Mouse (Mus musculus) heart, embryonic 11.5 days (tissue): ENCODE data around the gene Itgb1. TPM values are rescaled to one million over a fixed set of nuclear protein-coding genes. Genes with fewer than 3 reads are reported as not detected.

Experiments
- ATAC-seq: fragments of 200-750 bp; cut with Nextera tagmentation; replicated peaks from 2 replicates; pipeline ENCODE4 v1.8.0; 2017; ENCODE audit warnings: moderate library complexity; ENCODE audit not compliant: insufficient number of reproducible peaks, low FRiP score, low TSS enrichment
- H3K27ac ChIP-seq: fragments of 300-500 bp; sonication (generic); 2 replicates; pipeline ENCODE4 v1.5.1; 2014; ENCODE audit warnings: mild to moderate bottlenecking, low read depth, low read length
- H3K27me3 ChIP-seq: fragments of 300-500 bp; sonication (generic); 2 replicates; pipeline ENCODE4 v1.6.1; 2014; ENCODE audit warnings: mild to moderate bottlenecking, low read length, mixed read lengths; ENCODE audit not compliant: control insufficient read depth, insufficient read depth
- H3K36me3 ChIP-seq: fragments of 300-500 bp; sonication (generic); 2 replicates; pipeline ENCODE4 v1.6.1; 2014; ENCODE audit warnings: mild to moderate bottlenecking, low read length, moderate library complexity, mixed read lengths; ENCODE audit not compliant: control insufficient read depth, insufficient read depth
- H3K4me1 ChIP-seq: fragments of 300-500 bp; sonication (generic); 2 replicates; pipeline ENCODE4 v1.6.1; 2014; ENCODE audit warnings: low read length; ENCODE audit not compliant: control insufficient read depth, insufficient read depth
- H3K4me2 ChIP-seq: fragments of 300-500 bp; sonication (generic); 2 replicates; pipeline ENCODE4 v1.6.1; 2014; ENCODE audit warnings: mild to moderate bottlenecking, moderate library complexity
- H3K4me3 ChIP-seq: fragments of 300-500 bp; sonication (generic); 2 replicates; pipeline ENCODE4 v1.5.1; 2014; ENCODE audit warnings: low read depth, low read length
- H3K9ac ChIP-seq: fragments of 300-500 bp; sonication (generic); 2 replicates; pipeline ENCODE4 v1.6.1; 2014; ENCODE audit warnings: mild to moderate bottlenecking, low read depth, low read length, moderate library complexity
- H3K9me3 ChIP-seq: fragments of 300-500 bp; sonication (generic); replicated peaks from 2 replicates; pipeline ENCODE4 v1.6.1; 2016; ENCODE audit warnings: low read length; ENCODE audit not compliant: control insufficient read depth
- WGBS: fragments of 180-500 bp; shearing (Covaris S2); extraction: QIAGEN DNeasy Blood & Tissue Kit; methylation state at CpG from one replicate; pipeline ENCODE4 v1.1.7; 2014; ENCODE audit not compliant: insufficient replicate concordance; 5-methylcytosine and 5-hydroxymethylcytosine counted together
- polyA plus RNA-seq: library from polyadenylated mRNA; unstranded; fragments of >200 nt; fragmentation: Nextera tagmentation; extraction: Ambion mirVana; gene quantifications from 2 replicates; pipeline ENCODE4 v1.2.1, GENCODE M21; 2014

The Itgb1 gene
- polyA plus RNA-seq, 1 experiment from 2014 or later, result 314 TPM

- peaks cover 9% of the 10 kb centered on the region for H3K4me1 ChIP-seq
- WGBS, result 1% methylated on average over 16 of the region's 16 CpGs
- peak overlapping the region; percentile 98 for H3K27ac ChIP-seq
Observed at GRCm38 (mm10) chr8:128654365-128655099, 30.9 kb upstream of the Itgb1 start.

GRCm38 (mm10) chr8:128662144-128662543, 23.3 kb upstream of the Itgb1 start:
- H3K4me2 ChIP-seq, result no peak overlapping the region
- no peak overlapping the region for H3K27ac ChIP-seq
- 66% methylated on average over 3 of the region's 3 CpGs for WGBS
- no peaks in the 10 kb centered on the region for H3K27me3 ChIP-seq
- no peak overlapping the region for H3K9ac ChIP-seq
- no peaks in the 10 kb centered on the region for H3K9me3 ChIP-seq
- no peaks in the 10 kb centered on the region for H3K36me3 ChIP-seq
- H3K4me1 ChIP-seq, result no peaks in the 10 kb centered on the region
- no peak for ATAC-seq
- H3K4me3 ChIP-seq, result no peak overlapping the region

More at GRCm38 (mm10) chr8:128654365-128655099, 30.9 kb upstream of the Itgb1 start:
- no peaks in the 10 kb centered on the region for H3K36me3 ChIP-seq
- H3K4me3 ChIP-seq, result peak overlapping the region; percentile 6; the same call in 1 of the 2 replicates
- H3K4me2 ChIP-seq, result peak overlapping the region; percentile 56
- peak; percentile 84 for ATAC-seq
- no peaks in the 10 kb centered on the region for H3K9me3 ChIP-seq
- peak overlapping the region; percentile 78 for H3K9ac ChIP-seq
- no peaks in the 10 kb centered on the region for H3K27me3 ChIP-seq

- Histone ChIP-seq H3K27ac (no peak overlapping the region), H3K9ac (no peak overlapping the region), H3K4me3 (no peak overlapping the region), H3K27me3 (no peaks in the 10 kb centered on the region), H3K4me1 (no peaks in the 10 kb centered on the region), H3K4me2 (no peak overlapping the region), H3K9me3 (no peaks in the 10 kb centered on the region), H3K36me3 (no peaks in the 10 kb centered on the region)
- whole genome bisulfite sequencing, result 77% methylated on average over 2 of the region's 2 CpGs
- no peak for ATAC-seq
Observed at GRCm38 (mm10) chr8:128662696-128663095, 22.8 kb upstream of the Itgb1 start.

- Histone ChIP-seq H3K9me3 (no peaks in the 10 kb centered on the region), H3K9ac (no peak overlapping the region), H3K27ac (no peak overlapping the region), H3K36me3 (no peaks in the 10 kb centered on the region), H3K4me2 (no peak overlapping the region), H3K4me1 (no peaks in the 10 kb centered on the region), H3K27me3 (no peaks in the 10 kb centered on the region), H3K4me3 (no peak overlapping the region)
- no peak for ATAC-seq
- 63% methylated on average over 2 of the region's 2 CpGs for WGBS
Observed at GRCm38 (mm10) chr8:128663106-128663505, 22.3 kb upstream of the Itgb1 start.

- WGBS, result 78% methylated on average over 4 of the region's 4 CpGs
Observed at GRCm38 (mm10) chr8:128666576-128667263, 18.7 kb upstream of the Itgb1 start.

GRCm38 (mm10) chr8:128671813-128672212, 13.6 kb upstream of the Itgb1 start:
- WGBS, result 78% methylated on average over 1 of the region's 1 CpGs
- Histone ChIP-seq H3K9ac (no peak overlapping the region), H3K27ac (no peak overlapping the region), H3K36me3 (no peaks in the 10 kb centered on the region), H3K27me3 (no peaks in the 10 kb centered on the region), H3K4me2 (no peak overlapping the region), H3K4me3 (no peak overlapping the region), H3K9me3 (no peaks in the 10 kb centered on the region), H3K4me1 (no peaks in the 10 kb centered on the region)
- no peak for ATAC-seq

More at GRCm38 (mm10) chr8:128666576-128667263, 18.7 kb upstream of the Itgb1 start:
- no peak for ATAC-seq
- H3K27ac ChIP-seq, result no peak overlapping the region
- no peaks in the 10 kb centered on the region for H3K9me3 ChIP-seq
- no peak overlapping the region for H3K9ac ChIP-seq
- no peak overlapping the region for H3K4me3 ChIP-seq
- H3K27me3 ChIP-seq, result no peaks in the 10 kb centered on the region
- H3K4me1 ChIP-seq, result no peaks in the 10 kb centered on the region
- H3K36me3 ChIP-seq, result no peaks in the 10 kb centered on the region
- H3K4me2 ChIP-seq, result no peak overlapping the region

- H3K9ac ChIP-seq, result no peak overlapping the region
- no peak for ATAC-seq
- 67% methylated on average over 2 of the region's 2 CpGs for WGBS
- no peak overlapping the region for H3K4me3 ChIP-seq
- H3K27ac ChIP-seq, result no peak overlapping the region
- no peaks in the 10 kb centered on the region for H3K36me3 ChIP-seq
- no peaks in the 10 kb centered on the region for H3K27me3 ChIP-seq
- H3K4me1 ChIP-seq, result no peaks in the 10 kb centered on the region
- no peaks in the 10 kb centered on the region for H3K9me3 ChIP-seq
- no peak overlapping the region for H3K4me2 ChIP-seq
Observed at GRCm38 (mm10) chr8:128672441-128672840, 13.0 kb upstream of the Itgb1 start.

GRCm38 (mm10) chr8:128672950-128673349, 12.5 kb upstream of the Itgb1 start:
- H3K4me1 ChIP-seq, result no peaks in the 10 kb centered on the region
- no peak overlapping the region for H3K4me2 ChIP-seq
- WGBS, result 68% methylated on average over 1 of the region's 1 CpGs
- H3K36me3 ChIP-seq, result no peaks in the 10 kb centered on the region
- ATAC-seq, result no peak
- H3K27ac ChIP-seq, result no peak overlapping the region
- H3K4me3 ChIP-seq, result no peak overlapping the region
- H3K27me3 ChIP-seq, result no peaks in the 10 kb centered on the region
- H3K9me3 ChIP-seq, result no peaks in the 10 kb centered on the region
- no peak overlapping the region for H3K9ac ChIP-seq
